Mouse (Mus musculus) stomach, postnatal 0 days (tissue): ENCODE measurements at regions not wholly inside any gene's neighbourhood (a gene's known extent, or its start where the extent isn't known, plus 50 kb on each side); places are given as distances from the start of the nearest gene placed in this dataset.

Source experiments
- CTCF ChIP-seq: IDR thresholded peaks from 2 replicates; pipeline ENCODE4 v1.5.1; 2016; ENCODE audit warnings: antibody characterized with exemption, low read depth, mild to moderate bottlenecking, moderate library complexity
- EP300 ChIP-seq: optimal IDR thresholded peaks from 2 replicates; pipeline ENCODE3; 2016; ENCODE audit warnings: antibody characterized with exemption

DNA sequence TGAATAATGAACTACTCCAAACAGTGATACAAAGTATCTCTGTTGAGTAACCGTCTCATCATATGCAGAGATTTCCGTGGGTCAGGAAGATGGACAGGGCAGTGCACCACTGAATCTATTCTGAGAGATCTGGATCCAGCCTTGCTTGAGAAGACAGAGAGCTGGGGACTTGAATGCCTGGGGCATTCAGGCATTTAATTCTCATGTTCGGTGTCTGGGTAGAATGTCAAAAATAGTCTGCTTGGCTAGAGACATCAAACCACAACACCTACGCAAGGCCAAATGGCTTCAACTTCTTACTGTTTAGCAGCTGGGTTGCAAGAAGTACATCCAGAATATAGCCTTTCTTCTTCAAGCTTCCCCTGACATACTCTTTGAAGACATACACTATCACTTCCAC is 194.1 kb upstream of the Tbx18 start:
- TF ChIP-seq CTCF (no peak), EP300 (no peak)
